Mouse (Mus musculus): ENCODE measurements around the gene Rpl10. TPM values are rescaled to one million over a fixed set of nuclear protein-coding genes. Genes with fewer than 3 reads are reported as not detected.
A peak's percentile ranks its signal among the peaks of the same experiment; 100 is the strongest.

Gene Rpl10
- polyA plus RNA-seq, 1 experiment from 2014 or later = 551 TPM

DNA sequence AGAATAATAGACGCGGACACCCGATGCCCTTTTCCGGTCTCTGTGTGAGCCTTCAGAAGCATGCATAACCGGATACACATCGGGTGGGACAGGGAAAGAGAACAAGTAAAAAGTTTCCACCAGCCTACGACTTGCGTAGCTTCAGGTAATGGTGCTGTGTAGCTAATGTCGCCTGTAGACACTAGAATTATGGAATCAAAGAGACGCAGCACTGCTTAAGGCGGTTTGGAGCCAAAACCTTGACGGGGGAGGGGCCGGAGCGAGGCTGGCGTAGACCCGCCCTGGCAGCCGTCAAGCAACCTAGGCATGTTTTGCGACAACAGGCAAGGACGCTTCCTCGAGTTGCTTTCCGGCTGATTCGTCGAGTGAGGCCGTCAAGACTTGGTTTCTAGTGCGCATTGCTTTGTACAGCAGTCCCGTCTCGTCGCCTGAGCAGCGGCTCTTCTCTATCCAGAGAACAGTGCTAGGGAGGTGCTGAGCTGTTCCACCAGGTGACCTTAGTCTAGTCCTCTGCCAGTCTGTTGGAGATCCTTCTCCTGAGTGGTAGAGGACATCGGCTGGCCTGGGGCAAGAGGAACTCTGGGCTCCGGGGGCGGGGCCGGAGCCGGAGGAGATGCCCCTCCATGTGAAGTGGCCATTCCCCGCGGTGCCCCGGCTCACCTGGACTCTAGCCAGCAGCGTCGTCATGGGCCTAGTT lies 11.9 kb downstream of the Rpl10 start:
- no peaks in the 10 kb centered on the region for H3K36me3 ChIP-seq
- ATAC-seq = peak; percentile 88
- H3K27ac ChIP-seq = peak overlapping the region; percentile 77
- H3K9me3 ChIP-seq = no peaks in the 10 kb centered on the region
- H3K4me3 ChIP-seq (replicated peaks) = peak overlapping the region; percentile 61
- H3K4me1 ChIP-seq (replicated peaks) = peaks cover 14% of the 10 kb centered on the region
- 36% methylated on average over 39 of the region's 39 CpGs for WGBS
- H3K27me3 ChIP-seq = no peaks in the 10 kb centered on the region
- H3K4me2 ChIP-seq (replicated peaks) = peak overlapping the region; percentile 61
- H3K9ac ChIP-seq (replicated peaks) = peak overlapping the region; percentile 82

DNA sequence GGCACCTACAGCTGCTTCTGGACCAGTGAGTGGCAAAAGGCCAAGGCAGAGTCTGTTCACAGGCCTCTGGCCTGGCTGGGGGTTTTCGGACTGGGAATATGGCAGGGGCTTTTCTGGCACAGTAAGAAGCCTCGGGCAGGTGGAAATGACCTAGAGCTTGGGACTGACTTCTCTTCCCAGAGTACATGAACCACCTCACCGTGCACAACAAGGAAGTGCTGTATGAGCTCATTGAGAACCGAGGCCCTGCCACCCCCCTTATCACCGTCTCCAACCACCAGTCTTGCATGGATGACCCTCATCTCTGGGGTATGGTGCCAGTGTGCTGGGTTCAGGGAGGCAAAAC lies 12.5 kb downstream of the Rpl10 start:
- peak; percentile 48; the same call in 1 of the 2 replicates for ATAC-seq
- peak overlapping the region; percentile 61 for H3K4me3 ChIP-seq (replicated peaks)
- H3K4me2 ChIP-seq (replicated peaks) = peak overlapping the region; percentile 61
- no peaks in the 10 kb centered on the region for H3K9me3 ChIP-seq
- peak overlapping the region; percentile 77 for H3K27ac ChIP-seq
- no peaks in the 10 kb centered on the region for H3K27me3 ChIP-seq
- H3K9ac ChIP-seq (replicated peaks) = peak overlapping the region; percentile 82
- H3K4me1 ChIP-seq (replicated peaks) = peaks cover 14% of the 10 kb centered on the region
- 0 out of 2 replicates have a peak, but pooled peaks cover under 1% of the 10 kb centered on the region for H3K36me3 ChIP-seq
- 39% methylated on average over 5 of the region's 5 CpGs for WGBS

DNA sequence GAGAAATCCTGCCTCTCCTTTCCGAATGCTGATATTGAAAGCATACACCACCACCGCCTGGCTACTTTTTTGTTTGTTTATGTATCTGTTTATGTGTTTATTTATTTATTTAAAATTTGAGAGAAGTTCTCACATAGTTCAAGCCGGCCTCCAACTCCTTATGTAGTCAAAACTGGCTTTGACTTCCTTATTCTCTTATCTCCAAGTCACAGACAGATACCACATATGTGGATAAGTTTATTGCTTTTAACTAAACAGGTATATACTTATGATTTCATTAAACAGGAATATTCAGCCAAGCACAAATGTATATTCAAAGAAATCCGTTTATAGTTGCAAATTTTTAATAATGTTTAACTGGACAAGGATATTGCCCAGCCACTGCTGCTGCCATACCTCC lies 22.8 kb downstream of the Rpl10 start:
- no peaks in the 10 kb centered on the region for H3K9me3 ChIP-seq
- H3K4me3 ChIP-seq (replicated peaks) = no peak overlapping the region
- WGBS = 78% methylated on average over 4 of the region's 4 CpGs
- peaks cover 17% of the 10 kb centered on the region for H3K36me3 ChIP-seq
- no peaks in the 10 kb centered on the region for H3K27me3 ChIP-seq
- H3K27ac ChIP-seq = no peak overlapping the region
- no peak for ATAC-seq
- H3K9ac ChIP-seq (replicated peaks) = no peak overlapping the region
- H3K4me1 ChIP-seq (replicated peaks) = peaks cover 11% of the 10 kb centered on the region
- no peak overlapping the region for H3K4me2 ChIP-seq (replicated peaks)

DNA sequence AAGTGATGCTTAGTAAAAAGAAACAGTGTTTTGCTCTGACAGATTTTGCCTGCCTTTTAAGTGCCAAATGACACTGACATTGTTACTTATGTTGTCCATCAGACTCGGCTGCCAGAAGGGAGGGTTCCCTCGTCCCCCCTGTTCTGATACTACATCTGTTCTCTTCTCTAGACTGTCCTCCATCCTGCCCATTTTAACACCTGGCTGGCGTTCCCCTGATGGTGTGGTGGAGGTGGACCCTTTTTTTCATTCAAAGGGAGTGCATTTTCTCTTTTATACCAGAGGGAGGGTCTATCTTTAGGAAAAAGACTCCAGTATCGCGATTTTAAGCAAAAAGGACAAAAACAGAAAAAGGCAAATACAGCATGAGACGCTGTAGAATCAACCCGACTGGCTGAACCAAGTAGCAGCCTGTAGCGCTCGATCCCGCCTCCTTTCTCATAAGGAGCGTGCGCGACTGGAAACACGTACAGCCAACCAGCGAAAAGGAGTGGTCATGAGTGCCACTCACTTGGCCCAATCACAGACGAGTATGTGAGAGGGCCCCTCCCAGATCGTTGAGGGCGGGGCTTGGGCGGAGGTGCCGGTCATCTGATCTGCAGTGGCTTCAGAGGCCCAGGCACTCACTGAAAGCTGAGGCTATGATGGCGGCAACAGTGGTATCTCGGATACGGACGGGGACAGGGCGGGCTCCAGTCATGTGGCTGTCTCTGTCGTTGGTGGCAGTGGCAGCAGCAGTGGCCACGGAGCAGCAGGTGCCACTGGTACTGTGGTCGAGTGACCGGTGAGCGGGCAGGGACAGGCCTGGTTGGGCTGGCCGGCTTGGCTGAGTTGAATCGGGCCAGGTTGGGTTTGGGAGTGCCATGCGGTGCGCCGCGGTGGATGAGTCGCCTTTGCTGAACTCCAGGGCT lies 26.2 kb downstream of the Rpl10 start, which contains the start of gene Atp6ap1:
Atp6ap1 (plus strand) TSS at position 560 of the 911 bp plus-strand sequence.
- Histone ChIP-seq H3K27me3 (no peaks in the 10 kb centered on the region), H3K9ac (replicated peaks) (peak within 1 kb of the TSS; percentile 80), H3K27ac (peak within 1 kb of the TSS; percentile 77), H3K4me1 (replicated peaks) (peaks cover 13% of the 10 kb centered on the region), H3K36me3 (peaks cover 21% of the 10 kb centered on the region), H3K9me3 (no peaks in the 10 kb centered on the region), H3K4me2 (replicated peaks) (peak within 1 kb of the TSS; percentile 60), H3K4me3 (replicated peaks) (peak within 1 kb of the TSS; percentile 65)
- WGBS = 27% methylated on average over 37 of the region's 37 CpGs
- peak; percentile 99 for ATAC-seq

DNA sequence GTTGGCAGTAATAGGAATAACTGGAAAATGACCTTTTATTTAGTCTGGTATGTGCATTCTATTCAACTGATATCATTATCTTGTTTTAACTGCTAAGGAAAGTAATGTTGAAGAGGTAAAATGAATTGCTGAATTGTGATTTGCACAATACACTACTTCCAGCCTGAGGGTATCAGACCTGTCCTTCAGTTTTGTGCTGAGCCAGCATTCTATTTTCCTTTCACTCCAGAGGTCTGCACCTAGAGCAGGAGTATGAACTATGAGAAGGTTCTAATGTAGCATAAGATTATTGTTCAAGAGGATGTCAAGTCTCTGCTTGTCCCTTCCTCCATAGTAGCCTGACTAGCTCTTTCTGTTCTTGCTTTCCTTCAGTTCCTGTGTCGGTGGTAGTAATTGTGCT lies 27.7 kb downstream of the Rpl10 start:
- WGBS = 88% methylated on average over 1 of the region's 1 CpGs
- H3K27ac ChIP-seq = no peak overlapping the region
- peaks cover 35% of the 10 kb centered on the region for H3K36me3 ChIP-seq
- no peaks in the 10 kb centered on the region for H3K27me3 ChIP-seq
- H3K4me3 ChIP-seq (replicated peaks) = no peak overlapping the region
- peaks cover 13% of the 10 kb centered on the region for H3K4me1 ChIP-seq (replicated peaks)
- no peaks in the 10 kb centered on the region for H3K9me3 ChIP-seq
- H3K4me2 ChIP-seq (replicated peaks) = 0 out of 2 replicates have a peak overlapping the region, but pooled peaks have one; percentile 22
- no peak for ATAC-seq
- H3K9ac ChIP-seq (replicated peaks) = no peak overlapping the region

DNA sequence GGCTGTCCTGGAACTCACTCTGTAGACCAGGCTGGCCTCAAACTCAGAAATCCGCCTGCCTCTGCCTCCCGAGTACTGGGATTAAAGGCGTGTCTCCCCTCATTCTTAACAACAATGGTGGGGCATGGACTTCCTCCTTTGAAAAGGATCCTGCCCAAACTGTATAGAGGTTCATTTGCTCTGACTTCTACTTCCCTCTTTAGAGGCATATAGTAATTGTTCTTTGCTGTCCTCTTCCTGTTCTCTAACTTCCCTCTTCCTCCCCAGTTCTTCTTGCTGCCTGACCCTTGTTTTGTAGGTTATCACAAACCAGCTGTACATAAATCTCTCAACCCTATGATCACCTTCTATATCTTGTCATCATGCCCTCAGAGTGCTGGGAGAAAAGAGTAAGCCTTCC lies 29.1 kb downstream of the Rpl10 start:
- no peaks in the 10 kb centered on the region for H3K27me3 ChIP-seq
- no peaks in the 10 kb centered on the region for H3K9me3 ChIP-seq
- H3K4me2 ChIP-seq (replicated peaks) = no peak overlapping the region
- H3K9ac ChIP-seq (replicated peaks) = no peak overlapping the region
- no peak overlapping the region for H3K4me3 ChIP-seq (replicated peaks)
- peaks cover 19% of the 10 kb centered on the region for H3K4me1 ChIP-seq (replicated peaks)
- WGBS = 85% methylated on average over 3 of the region's 3 CpGs
- no peak overlapping the region for H3K27ac ChIP-seq
- H3K36me3 ChIP-seq = peaks cover 42% of the 10 kb centered on the region
- ATAC-seq = no peak

DNA sequence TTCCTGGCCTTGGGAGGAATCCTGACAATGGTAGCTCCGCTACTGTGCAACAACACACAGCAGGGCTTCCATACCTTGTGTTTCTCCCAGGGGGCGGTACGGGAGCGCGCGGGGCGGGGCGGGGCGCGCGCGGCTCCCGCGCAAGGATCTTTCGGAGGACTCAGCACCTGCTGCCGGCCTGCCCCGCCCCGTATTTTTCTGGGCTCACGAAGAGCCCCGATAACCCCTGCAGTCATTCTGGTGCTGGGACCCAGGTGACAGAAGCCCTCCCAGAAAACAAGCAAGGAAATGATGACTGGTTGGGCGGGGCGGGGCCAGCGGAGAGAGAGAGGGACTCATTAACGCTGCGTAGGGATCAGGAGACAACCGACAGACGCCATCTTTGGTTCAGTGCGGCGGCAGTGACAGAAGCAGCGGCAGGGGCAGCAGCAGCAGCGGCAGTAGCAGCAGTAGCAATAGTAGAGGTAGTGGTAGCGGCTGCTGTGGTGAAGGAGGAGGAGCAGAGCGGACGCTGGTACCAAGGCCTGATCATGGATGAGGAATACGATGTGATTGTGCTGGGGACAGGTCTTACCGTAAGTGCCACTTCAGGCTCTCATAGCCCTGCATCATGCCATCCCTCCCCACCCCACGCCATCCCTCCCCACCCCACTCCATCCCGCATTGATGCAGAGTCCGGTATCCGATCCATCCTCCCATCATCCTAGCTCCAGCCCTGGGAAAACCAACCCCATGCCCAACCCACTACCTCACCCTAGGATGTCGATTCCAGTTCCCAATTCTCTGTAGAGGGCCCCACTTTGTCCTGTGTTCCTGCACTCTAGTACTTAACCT lies 34.5 kb downstream of the Rpl10 start, which contains the start of gene Gdi1:
Gdi1 (plus strand) TSS at position 132 of the 834 bp plus-strand sequence.
- Histone ChIP-seq H3K9me3 (0 out of 2 replicates have a peak, but pooled peaks cover 2% of the 10 kb centered on the region), H3K4me3 (replicated peaks) (peak within 1 kb of the TSS; percentile 62), H3K27me3 (no peaks in the 10 kb centered on the region), H3K9ac (replicated peaks) (peak within 1 kb of the TSS; percentile 82), H3K4me1 (replicated peaks) (peaks cover 38% of the 10 kb centered on the region), H3K27ac (peak within 1 kb of the TSS; percentile 95), H3K4me2 (replicated peaks) (peak within 1 kb of the TSS; percentile 74), H3K36me3 (peaks cover 67% of the 10 kb centered on the region)
- peak; percentile 84 for ATAC-seq
- WGBS = 26% methylated on average over 41 of the region's 41 CpGs

DNA sequence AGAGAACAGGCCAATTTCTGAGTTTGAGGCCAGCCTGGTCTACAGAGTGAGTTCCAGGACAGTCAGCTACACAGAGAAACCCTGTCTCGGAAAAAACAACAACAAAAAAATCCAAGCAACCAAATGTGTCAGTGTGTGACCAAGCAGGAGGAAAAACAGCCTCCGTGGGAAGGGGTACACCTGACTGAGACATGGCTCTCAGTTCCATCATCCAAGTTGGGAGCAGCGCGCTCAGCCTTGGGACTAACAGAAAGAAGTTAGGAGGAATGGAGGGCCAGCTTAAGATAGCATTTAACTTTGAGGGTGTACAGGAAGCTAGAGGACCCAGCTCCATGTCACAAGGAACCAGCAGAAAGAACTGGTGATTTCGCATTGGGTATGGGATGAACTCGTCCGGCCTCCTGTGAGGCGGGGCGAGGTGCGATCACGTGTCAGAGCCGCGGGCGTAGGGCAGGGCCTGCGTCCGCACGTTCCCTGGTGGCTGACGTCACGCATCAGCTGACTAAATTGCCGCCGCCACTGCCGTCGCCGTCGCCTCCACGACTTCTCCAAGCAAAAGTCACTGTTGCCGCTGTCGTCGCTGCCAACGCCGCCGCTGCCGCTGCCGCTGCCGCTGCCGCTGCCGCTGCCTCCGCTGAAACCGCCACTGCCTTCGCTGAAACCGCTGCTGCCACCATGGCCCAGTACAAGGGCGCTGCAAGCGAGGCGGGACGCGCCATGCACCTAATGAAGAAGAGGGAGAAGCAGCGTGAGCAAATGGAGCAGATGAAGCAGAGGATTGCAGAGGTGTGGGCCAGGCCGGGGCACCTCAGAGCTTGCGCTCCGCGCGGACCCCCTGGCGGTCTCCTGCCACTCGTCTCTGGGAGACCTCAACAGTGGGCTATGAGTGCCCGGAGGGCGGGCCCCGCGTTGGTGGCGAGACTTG lies 42.2 kb downstream of the Rpl10 start, which contains the start of gene Fam50a:
Fam50a (plus strand) TSS at position 494 of the 925 bp plus-strand sequence.
- H3K4me2 ChIP-seq (replicated peaks) = peak within 1 kb of the TSS; percentile 70
- 27% methylated on average over 59 of the region's 59 CpGs for WGBS
- H3K4me3 ChIP-seq (replicated peaks) = peak within 1 kb of the TSS; percentile 53
- peaks cover 33% of the 10 kb centered on the region for H3K4me1 ChIP-seq (replicated peaks)
- H3K36me3 ChIP-seq = peaks cover 30% of the 10 kb centered on the region
- peak within 1 kb of the TSS; percentile 71 for H3K9ac ChIP-seq (replicated peaks)
- peak within 1 kb of the TSS; percentile 81 for H3K27ac ChIP-seq
- ATAC-seq = peak; percentile 96
- H3K9me3 ChIP-seq = no peaks in the 10 kb centered on the region
- H3K27me3 ChIP-seq = no peaks in the 10 kb centered on the region

All from midbrain, embryonic 13.5 days (tissue).